Mouse (Mus musculus): ENCODE measurements around the gene Nudcd3.

GRCm38 (mm10) chr11:6166351-6166750, 33.9 kb downstream of the Nudcd3 start:
- no peak for TF ChIP-seq ZNF384 (IDR thresholded peaks at IDR 0.05; ENCODE audit: low read depth, low read length)
- no peak for TF ChIP-seq CHD2 (IDR thresholded peaks at IDR 0.05; ENCODE audit: low read depth, low read length)
